Mouse (Mus musculus) T-cell, adult 2 months (primary cell): ENCODE measurements around the gene Itga11.
"Not testable (repeated sequence)": the region's sequence is repeated elsewhere in the genome, so short reads cannot be mapped to it uniquely, and the experiment has no call there.

Experiments used
- DNase-seq: peaks from one replicate; pipeline ENCODE4 v3.0.0; 2022; ENCODE audit warnings: low spot score

Gene Itga11

GRCm38 (mm10) chr9:62819494-62819893 is 141.9 kb downstream of the Itga11 start:
- no peak for DNase-seq

- DNase-seq = not testable (repeated sequence)
Measured at GRCm38 (mm10) chr9:62819910-62820309, 142.3 kb downstream of the Itga11 start.

GRCm38 (mm10) chr9:62820829-62821228 is 143.2 kb downstream of the Itga11 start:
- DNase-seq = no peak

- DNase-seq = no peak
Measured at GRCm38 (mm10) chr9:62821811-62822210, 144.2 kb downstream of the Itga11 start.

GRCm38 (mm10) chr9:62825791-62826393 is 148.3 kb downstream of the Itga11 start:
- peak; percentile 39 for DNase-seq

- DNase-seq = no peak
Measured at GRCm38 (mm10) chr9:62826456-62826855, 148.8 kb downstream of the Itga11 start.

- DNase-seq = peak; percentile 24
Measured at GRCm38 (mm10) chr9:62827939-62828652, 150.5 kb downstream of the Itga11 start.

GRCm38 (mm10) chr9:62828662-62829086 is 151.0 kb downstream of the Itga11 start:
- DNase-seq = peak; percentile 85

GRCm38 (mm10) chr9:62829877-62830276 is 152.3 kb downstream of the Itga11 start:
- DNase-seq = no peak
